Mouse (Mus musculus): Measurements from ENCODE around the gene Mutyh. TPM values are rescaled to one million over a fixed set of nuclear protein-coding genes. Genes with fewer than 3 reads are reported as not detected.

Mutyh gene
- polyA plus RNA-seq (2021) = 5.6 TPM

GRCm38 (mm10) chr4:116807197-116808129 lies at the start of gene Mutyh, which contains the start of gene Toe1:
Mutyh (plus strand) TSS chr4:116807723.
Toe1 (minus strand) TSS chr4:116807640.
- no peak for TF ChIP-seq CTCF (IDR thresholded peaks at IDR 0.05)
- no peaks in the 10 kb centered on the region for H3K27me3 ChIP-seq
- ChIA-PET POLR2A (no interaction called here), CTCF (interaction anchor here (1.0 kb wide), 1 partner anchor 19 kb away, joined by 4 read pairs; no protein-coding TSS in a partner anchor)
- ATAC-seq = peak; percentile 95
- no peak for DNase-seq (ENCODE audit: low read depth, low spot score)
- in situ Hi-C loops (cut with MboI; ENCODE audit: low pct_unique_long_range_greater_than_20kb) = no loop called here

DNA sequence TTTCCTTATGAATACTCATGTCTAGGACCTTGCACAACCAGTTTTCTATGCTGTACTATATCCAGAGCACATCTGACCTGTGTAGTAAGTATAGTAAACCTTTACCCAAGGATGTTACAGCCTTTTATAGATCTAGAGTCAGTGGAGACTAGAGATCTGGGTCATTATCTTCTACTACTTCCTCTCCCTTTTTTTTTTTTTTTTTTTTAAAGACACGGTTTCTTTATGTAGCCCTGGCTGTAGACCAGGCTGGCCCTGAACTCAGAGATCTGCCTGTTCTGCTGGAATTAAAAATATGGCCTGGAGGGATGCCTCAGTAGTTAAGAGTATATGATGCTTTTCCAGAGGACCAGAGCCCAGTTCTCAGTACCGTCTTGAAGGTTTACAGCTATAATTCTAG lies 45.6 kb upstream of the Mutyh start:
- DNase-seq (ENCODE audit: low read depth, low spot score) (no peak), ATAC-seq (no peak)
- POLR2A ChIA-PET = no interaction called here
- in situ Hi-C loops (cut with MboI; ENCODE audit: low pct_unique_long_range_greater_than_20kb) = no loop called here
- no peaks in the 10 kb centered on the region for H3K27me3 ChIP-seq
- TF ChIP-seq CTCF (IDR thresholded peaks at IDR 0.05) = no peak
- CTCF ChIA-PET = no interaction called here

GRCm38 (mm10) chr4:116764001-116764400 lies 43.5 kb upstream of the Mutyh start:
- in situ Hi-C loops (cut with MboI; ENCODE audit: low pct_unique_long_range_greater_than_20kb) = no loop called here

GRCm38 (mm10) chr4:116768510-116768909 lies 39.0 kb upstream of the Mutyh start:
- no peak for TF ChIP-seq CTCF (IDR thresholded peaks at IDR 0.05)
- ATAC-seq (no peak), DNase-seq (ENCODE audit: low read depth, low spot score) (no peak)
- in situ Hi-C loops (cut with MboI; ENCODE audit: low pct_unique_long_range_greater_than_20kb) = no loop called here
- ChIA-PET CTCF (no interaction called here), POLR2A (no interaction called here)
- no peaks in the 10 kb centered on the region for H3K27me3 ChIP-seq

More at GRCm38 (mm10) chr4:116764001-116764400, 43.5 kb upstream of the Mutyh start:
- no peak for ATAC-seq
- ChIA-PET CTCF (no interaction called here), POLR2A (no interaction called here)
- no peak for DNase-seq (ENCODE audit: low read depth, low spot score)
- TF ChIP-seq CTCF (IDR thresholded peaks at IDR 0.05) = no peak
- H3K27me3 ChIP-seq = no peaks in the 10 kb centered on the region

GRCm38 (mm10) chr4:116769060-116769459 lies 38.5 kb upstream of the Mutyh start:
- CTCF ChIA-PET = no interaction called here
- DNase-seq (ENCODE audit: low read depth, low spot score) = no peak
- no peak for ATAC-seq
- POLR2A ChIA-PET = no interaction called here
- in situ Hi-C loops (cut with MboI; ENCODE audit: low pct_unique_long_range_greater_than_20kb) = no loop called here
- no peaks in the 10 kb centered on the region for H3K27me3 ChIP-seq
- TF ChIP-seq CTCF (IDR thresholded peaks at IDR 0.05) = no peak

GRCm38 (mm10) chr4:116776391-116776790 lies 31.1 kb upstream of the Mutyh start:
- DNase-seq (ENCODE audit: low read depth, low spot score) = no peak
- no peak for ATAC-seq
- no peaks in the 10 kb centered on the region for H3K27me3 ChIP-seq
- ChIA-PET POLR2A (no interaction called here), CTCF (interaction anchor here (2.4 kb wide), 1 partner anchor 11 kb away, joined by 9 read pairs; no protein-coding TSS in a partner anchor)
- in situ Hi-C loops (cut with MboI; ENCODE audit: low pct_unique_long_range_greater_than_20kb) = no loop called here
- no peak for TF ChIP-seq CTCF (IDR thresholded peaks at IDR 0.05)

GRCm38 (mm10) chr4:116777079-116777478 lies 30.4 kb upstream of the Mutyh start:
- no peak for DNase-seq (ENCODE audit: low read depth, low spot score)
- no peak for ATAC-seq
- TF ChIP-seq CTCF (IDR thresholded peaks at IDR 0.05) = no peak
- POLR2A ChIA-PET = no interaction called here
- H3K27me3 ChIP-seq = no peaks in the 10 kb centered on the region
- CTCF ChIA-PET = interaction anchor here (2.4 kb wide), 1 partner anchor 10 kb away, joined by 9 read pairs; no protein-coding TSS in a partner anchor
- in situ Hi-C loops (cut with MboI; ENCODE audit: low pct_unique_long_range_greater_than_20kb) = no loop called here

DNA sequence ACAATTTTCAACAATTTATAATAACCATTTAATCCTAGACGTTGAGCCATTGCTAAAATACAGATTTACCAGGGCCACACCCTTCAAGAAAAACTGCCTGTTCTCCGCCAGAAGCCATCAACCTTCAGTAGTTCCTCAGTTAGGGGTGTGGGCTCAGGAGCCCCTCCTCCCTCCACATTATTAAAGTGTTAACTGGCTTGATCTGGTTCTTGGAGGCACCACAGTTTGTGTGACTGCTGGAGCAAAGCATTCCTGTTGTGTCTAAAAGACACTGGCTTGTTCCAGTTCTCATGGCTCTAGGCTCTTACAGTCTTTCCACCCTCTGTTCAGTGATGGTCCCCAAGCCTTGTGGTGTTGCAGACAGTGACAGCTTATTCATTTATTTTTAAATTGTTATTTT lies 27.0 kb upstream of the Mutyh start:
- ATAC-seq (no peak), DNase-seq (ENCODE audit: low read depth, low spot score) (no peak)
- POLR2A ChIA-PET = no interaction called here
- no peaks in the 10 kb centered on the region for H3K27me3 ChIP-seq
- TF ChIP-seq CTCF (IDR thresholded peaks at IDR 0.05) = no peak
- CTCF ChIA-PET = no interaction called here
- in situ Hi-C loops (cut with MboI; ENCODE audit: low pct_unique_long_range_greater_than_20kb) = no loop called here

DNA sequence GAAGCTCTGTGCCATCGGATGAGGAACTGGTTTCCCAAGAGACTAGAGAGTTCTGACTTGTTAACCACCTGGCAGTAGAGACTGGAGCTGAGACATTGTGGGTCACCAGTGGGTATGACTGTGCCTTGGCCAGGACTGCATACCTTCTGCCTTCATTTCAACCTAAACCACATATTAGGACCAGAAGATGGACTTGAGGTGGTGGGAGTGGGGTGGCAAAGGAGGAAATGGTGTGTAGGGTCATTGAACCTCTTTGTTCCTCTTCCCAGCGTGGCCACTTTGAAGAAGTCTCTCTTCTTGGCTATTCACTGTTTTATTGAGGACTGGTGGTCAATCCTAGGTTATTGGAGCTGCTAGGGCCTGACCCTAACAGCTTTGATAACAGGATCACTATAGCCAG lies 26.2 kb upstream of the Mutyh start:
- ATAC-seq (no peak), DNase-seq (ENCODE audit: low read depth, low spot score) (no peak)
- in situ Hi-C loops (cut with MboI; ENCODE audit: low pct_unique_long_range_greater_than_20kb) = no loop called here
- H3K27me3 ChIP-seq = no peaks in the 10 kb centered on the region
- POLR2A ChIA-PET = no interaction called here
- TF ChIP-seq CTCF (IDR thresholded peaks at IDR 0.05) = no peak
- CTCF ChIA-PET = no interaction called here

DNA sequence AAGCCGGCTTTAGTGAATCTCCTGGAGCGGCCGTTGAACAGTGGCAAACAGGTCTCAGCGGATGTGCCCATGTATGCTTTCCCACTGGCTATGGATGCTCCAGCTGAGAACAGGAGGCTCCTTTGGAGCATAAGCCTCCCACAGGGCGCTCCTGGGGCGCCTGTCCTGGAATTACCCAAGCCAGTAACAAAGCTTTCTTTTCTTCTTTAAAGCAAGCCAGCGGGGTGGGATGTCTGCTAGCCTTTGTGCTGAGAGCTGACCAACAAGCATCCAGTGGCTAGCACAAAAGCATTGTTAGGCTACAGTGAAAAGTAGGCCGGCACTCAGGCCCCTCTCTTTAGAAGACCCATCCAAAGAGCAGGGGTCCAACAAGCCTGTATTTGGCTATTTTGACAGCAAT lies 25.4 kb upstream of the Mutyh start:
- ChIA-PET POLR2A (interaction anchor here (0.7 kb wide), 1 partner anchor 9 kb away, joined by 3 read pairs; no protein-coding TSS in a partner anchor), CTCF (no interaction called here)
- no peaks in the 10 kb centered on the region for H3K27me3 ChIP-seq
- no peak for TF ChIP-seq CTCF (IDR thresholded peaks at IDR 0.05)
- in situ Hi-C loops (cut with MboI; ENCODE audit: low pct_unique_long_range_greater_than_20kb) = no loop called here
- no peak for ATAC-seq
- DNase-seq (ENCODE audit: low read depth, low spot score) = no peak

DNA sequence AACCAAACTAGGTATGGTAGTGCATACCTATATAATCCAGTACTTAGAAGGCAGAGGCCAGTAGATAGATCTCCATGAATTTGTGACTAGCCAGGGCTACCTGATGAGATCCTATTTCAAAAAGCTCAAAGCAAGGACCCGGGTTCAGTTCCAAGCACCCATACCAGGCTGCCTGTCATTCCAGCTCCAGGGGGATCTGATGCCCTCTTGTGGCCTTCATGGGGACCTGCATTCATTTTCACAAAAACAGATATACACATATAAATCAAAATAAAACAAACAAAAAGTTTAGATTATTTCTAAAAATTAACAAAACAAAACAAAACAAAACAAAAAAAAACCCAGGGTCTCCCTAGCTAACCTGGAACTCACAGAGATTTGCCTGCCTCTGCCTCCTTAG lies 20.9 kb upstream of the Mutyh start:
- ATAC-seq = no peak
- in situ Hi-C loops (cut with MboI; ENCODE audit: low pct_unique_long_range_greater_than_20kb) = loop anchor here (5.0 kb wide), 2 partner anchors 69 to 159 kb away; partner anchors contain the start of gene Nasp
- ChIA-PET POLR2A (interaction anchor here (1.4 kb wide), 1 partner anchor 66 kb away, joined by 3 read pairs; no protein-coding TSS in a partner anchor), CTCF (interaction anchor here (1.7 to 5.1 kb wide), 2 partner anchors 11 to 67 kb away, joined by 9 to 65 read pairs; partner anchors contain the start of gene Tesk2)
- no peak for DNase-seq (ENCODE audit: low read depth, low spot score)
- H3K27me3 ChIP-seq = no peaks in the 10 kb centered on the region
- peak; percentile 48 for TF ChIP-seq CTCF (IDR thresholded peaks at IDR 0.05)
